Mouse (Mus musculus) lung, adult 18-20 months (tissue): Measurements from ENCODE around the gene Vac14.

ENCODE experiments used
- DNase-seq, 2 experiments: peaks; one replicate each; pipeline ENCODE4 v3.0.0; 2022; ENCODE audit warnings: mixed read lengths in 2 of 2

The Vac14 gene

DNA sequence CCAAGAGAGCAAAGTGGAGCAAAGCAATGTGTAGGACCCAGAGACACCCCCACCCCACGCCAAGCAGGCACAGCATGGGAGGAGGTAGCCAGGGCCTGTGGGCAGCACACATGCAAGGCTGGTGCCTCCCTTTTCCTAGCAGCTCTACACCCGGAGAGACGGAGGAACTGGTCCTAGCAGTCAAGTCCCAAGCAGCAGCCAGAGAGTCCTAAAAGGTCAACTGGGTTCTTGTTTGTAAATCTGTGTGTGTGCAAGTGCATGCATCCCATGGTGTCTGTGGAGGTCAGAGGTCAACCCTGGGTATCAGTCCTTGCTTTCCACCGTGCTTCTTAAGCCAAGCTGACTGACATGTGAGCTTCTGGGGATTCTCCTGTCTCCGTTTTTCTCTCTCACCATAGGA, 75.8 kb downstream of the Vac14 start:
- no peak for DNase-seq

DNA sequence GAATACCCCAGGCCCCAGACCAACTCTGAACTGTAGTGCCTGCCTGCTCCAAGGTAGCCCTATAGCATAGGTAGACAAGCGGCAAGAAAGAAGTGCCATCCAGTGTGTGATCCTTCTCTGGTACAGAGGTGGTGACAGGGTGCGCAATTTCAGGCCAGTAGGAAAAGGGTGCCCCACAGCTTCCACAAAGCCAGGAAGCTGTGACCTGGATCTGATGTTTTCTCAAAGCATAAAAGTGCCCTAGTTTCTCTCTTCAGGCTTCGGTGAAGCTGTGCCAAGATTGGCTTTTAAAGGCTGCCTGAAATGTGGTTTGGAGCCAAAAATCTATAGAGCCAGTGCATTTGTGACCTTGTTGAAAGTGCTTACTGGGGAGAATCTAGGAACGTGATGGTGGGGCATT, 76.4 kb downstream of the Vac14 start:
- DNase-seq, result no peak

DNA sequence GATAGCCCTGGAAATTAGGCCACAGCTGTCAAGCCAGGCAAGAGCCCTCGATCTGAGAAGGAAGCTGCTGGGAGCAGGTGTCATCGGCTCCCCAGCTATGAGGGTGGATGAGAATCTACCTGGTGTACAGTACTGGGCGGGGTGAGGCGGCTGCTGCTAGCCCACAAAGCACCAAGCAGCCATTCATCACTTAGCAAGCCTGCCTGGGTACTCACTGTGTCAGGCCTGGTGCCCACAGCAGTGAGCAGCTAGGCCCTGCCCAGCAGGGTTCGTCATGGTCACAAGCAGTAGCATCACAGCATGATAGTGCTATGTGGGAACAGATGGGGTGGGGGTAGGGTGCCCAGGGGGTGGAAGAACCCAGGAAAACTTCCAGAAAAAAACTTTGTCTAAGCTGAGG, 77.0 kb downstream of the Vac14 start:
- no peak for DNase-seq

DNA sequence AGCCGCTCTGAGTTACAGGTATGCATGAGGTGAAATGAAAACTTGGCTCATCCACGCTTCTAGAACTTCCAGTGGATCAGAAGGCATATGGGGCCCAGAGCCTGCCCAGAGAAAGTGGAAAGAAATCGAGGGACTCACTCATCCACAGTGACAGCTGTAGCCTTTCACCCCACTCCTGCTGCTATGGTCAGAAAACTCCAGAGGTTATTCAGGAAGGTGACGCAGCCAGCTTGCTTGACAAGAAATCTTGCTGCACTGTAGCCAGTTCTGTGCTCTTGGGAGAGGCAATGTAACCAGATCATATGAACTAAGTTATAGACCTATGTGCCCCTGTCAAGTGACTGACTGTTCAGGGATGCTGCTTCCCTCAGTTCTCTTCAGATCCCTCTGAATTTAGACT, 77.7 kb downstream of the Vac14 start:
- no peak for DNase-seq

DNA sequence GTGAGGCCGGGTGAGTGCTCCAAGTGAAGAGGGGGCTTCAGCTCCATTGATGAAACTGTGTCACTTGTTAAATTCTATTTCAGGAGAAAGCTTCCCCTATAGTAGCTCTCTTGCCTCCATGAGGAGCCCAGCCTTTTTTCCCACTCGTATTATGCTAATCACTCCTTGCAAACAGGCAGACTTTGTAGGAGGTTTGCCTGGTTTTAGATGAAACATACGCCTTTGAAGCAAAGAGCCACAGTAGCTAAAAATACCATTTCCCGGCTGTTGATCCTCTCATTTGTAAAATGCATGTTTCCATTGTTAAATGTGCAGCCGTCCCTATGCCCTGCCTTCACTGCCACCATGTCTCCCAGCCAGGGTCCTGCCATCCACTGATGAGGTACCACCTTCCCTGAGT, 79.2 kb downstream of the Vac14 start:
- no peak for DNase-seq

DNA sequence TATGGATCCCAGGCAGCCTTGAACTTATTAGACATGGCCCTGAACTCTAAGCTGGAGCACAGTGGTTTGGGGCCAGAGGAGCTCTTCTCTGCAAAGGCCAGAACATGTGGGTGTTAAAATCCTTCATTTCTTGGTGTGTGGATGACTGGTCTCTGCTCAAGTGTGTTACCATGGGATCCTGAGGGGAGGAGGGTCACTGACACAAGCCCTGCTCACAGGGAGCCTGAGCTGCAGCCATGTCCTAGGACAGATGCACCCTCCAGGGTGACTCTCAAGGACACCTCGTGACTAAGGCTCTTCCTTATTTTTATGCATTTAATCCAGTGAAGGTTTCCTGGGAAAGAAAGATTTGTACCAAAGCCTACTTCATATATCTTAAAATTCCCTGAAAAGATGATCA, 79.7 kb downstream of the Vac14 start:
- no peak for DNase-seq

DNA sequence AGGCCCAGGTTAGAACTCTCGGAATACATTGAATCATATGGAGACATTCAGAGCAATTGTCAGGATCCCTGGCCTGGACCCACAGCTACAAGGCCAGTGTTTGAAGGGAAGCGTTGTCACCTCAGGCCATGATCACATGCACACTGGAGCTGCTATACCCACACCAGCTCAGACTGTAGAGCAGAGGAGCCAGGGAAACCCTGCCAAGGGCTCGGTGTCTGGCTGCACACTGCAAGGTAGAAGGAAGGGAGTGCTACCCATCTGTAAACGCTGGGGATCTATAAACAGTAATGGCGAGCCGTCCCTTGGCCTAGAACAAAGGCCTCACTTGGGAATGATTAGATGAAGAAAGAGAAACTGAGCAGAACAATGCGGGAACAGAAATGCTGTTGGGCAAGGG, 81.1 kb downstream of the Vac14 start:
- no peak for DNase-seq

DNA sequence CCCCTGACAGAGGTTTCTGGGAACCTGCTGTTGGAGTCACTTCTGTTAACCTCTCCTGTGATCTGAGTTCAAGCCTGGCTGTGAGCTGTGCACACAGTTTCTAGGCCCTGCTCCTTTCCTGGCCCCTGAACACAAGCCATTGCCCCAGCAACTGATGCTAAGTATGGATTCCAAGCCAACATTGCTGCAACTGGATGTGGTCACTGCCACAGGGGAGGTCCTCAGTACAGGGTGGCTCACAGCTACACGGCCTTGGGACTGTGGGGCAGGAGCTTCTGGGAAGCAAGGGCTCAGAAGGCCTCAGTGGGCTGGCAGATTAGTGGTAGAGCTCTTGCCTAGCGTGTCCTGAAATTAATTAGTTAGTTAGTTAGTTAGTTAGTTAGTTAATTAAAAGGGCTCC, 82.2 kb downstream of the Vac14 start:
- DNase-seq, result no peak

DNA sequence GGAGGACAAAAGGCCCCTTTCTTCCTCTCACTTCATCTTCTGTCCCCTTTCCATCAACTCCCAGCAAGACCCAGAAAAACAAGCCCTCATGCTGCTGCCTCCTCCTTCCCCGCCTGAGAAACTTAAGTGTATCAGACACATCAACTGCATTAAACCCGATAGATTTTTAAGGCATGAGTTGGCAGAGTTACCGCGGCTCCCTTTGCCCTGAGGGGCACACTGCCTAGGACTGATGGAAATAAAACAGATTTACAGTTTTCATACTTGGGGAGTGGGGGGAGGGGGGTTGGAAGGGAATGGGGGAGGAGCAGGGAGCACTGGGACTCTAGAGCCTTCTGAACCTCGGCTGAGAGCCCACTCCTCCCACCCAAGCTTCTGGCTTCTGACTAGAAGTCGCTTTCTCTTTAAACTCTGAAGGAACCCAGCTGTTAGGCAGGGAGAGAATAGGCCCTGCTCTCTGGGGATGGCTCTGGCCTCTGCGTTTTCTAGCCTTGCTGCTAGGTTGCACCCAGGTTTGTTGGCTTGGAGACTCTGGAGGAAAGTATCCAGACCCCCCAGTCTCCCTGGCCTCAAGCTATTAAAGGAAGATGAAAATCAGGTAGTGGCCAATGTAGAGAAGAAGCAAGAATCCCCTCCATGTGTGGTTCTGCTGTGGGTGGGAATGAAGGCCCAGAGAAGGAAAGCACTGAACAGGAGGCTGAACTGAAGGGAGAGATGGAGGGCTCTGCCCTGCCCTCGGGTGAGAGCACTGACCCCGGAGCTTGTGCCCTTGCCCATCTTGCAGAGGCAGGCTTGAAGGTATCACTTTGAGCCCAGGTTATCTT, 84.5 kb downstream of the Vac14 start:
- no peak for DNase-seq

DNA sequence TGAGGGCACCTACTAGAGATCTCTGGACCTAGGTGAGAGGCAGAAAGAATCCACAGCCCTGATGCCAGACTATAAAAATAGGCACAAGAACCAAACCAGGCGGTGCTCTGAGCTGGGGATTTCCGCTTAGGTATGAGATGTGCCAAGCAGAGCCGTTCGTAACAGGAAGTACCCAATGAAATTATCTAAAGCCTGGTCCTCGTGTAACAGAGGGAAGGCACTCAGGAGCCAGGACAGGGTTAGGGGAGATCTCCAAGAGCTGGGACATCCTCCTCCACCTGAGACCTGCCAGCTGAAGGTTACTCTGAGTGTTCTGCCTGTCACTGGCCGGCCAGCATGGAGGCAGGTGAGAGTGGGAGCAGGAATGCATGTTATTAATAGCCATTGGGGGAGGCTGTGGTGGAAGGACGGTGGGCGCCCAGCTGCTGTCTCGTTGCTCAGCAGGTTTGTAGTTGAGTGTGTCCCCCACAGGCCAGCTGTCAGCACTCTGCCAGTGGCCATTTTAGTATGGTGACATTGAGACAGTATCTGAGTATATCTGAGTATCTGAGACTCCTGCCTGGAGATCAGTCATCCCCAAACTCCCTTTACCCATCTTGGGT, 85.2 kb downstream of the Vac14 start:
- no peak for DNase-seq

DNA sequence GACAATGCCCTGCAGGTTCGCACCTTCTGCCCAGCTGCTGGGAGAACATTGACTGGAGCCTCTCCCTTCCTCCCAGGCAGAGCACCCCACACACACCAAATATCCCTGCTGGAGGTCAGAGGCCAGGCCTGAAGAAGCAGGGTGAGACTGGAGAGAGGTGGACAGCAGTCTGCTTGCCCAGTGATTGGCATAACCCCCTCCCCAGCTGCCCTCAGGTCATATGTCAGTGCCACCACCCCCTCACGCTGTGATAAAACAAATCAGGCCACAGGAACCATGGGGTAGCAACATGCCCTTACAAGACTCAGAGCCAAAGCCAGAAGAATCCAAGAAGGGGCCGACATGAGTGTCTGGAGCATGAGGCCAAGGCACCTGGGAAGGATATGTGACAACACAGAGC, 85.7 kb downstream of the Vac14 start:
- no peak for DNase-seq

DNA sequence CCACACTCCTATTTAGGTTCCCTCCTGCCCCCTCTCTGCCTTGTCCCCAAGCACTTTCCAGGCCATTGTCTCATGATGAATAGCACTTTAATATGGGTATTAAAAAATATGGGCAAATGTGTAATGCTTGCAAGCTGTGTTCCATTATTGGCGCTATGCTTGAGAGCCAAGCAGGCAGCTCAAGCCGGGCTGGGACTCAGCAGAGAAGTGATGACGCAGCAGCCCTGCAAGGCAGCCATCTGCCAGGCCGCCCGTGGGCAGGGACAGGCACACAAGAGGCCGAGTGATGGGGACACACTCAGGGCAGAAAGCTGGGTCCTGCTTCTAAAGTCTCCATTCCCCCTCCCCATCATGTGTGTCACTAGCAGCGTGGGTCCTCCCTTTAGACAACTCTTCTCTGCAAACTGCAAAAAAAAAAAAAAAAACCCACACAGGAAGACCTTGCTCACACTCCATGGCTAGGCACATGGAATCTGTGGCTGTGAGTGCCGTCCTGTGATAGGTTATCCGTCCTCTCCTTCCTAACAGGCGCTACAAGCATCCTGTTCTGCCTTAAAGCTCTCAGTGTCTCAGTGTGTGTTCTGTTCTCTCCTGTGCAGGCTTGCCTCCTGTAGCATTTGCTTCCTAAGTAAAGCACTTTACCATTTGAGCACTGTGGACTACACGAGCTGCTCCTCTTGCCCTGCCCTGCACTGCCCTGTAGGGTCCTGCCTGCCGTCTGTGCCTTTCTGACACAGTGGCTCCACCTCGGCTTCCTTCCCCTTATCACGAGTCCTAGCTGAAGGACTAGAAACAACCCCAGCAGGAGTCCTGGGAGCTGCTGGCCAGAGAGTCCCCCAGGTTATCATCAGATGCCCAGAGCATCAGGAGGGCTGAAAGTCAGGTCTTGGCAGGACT, 87.3 kb downstream of the Vac14 start:
- no peak for DNase-seq

DNA sequence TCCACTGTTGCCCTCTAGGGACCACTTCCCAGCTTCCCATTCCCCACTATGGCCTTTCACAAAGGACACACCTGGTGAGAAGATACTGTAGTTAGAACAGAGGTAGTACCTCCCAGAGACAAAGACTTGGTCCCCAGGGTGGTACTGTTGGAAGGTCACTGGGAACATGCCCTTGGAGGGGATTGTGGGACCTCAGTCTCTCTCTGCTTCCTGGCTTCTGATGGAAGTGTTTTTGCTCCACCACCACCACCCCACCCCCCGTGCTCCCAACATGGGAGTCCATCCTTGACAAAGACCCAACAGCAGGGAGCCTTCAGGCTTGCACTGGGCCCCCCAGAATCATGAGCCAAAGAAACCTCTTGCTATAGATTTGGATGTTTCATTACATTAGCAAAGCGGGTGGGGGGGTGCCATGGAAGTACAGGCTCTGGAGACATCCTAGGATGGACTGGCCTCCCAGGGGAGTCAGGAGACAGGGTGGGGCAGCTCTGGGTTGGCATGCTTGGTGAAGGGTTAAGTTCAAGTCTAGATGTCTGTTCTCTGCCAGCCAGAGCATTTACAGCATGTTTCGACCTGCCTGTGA, 88.0 kb downstream of the Vac14 start:
- DNase-seq, result no peak

DNA sequence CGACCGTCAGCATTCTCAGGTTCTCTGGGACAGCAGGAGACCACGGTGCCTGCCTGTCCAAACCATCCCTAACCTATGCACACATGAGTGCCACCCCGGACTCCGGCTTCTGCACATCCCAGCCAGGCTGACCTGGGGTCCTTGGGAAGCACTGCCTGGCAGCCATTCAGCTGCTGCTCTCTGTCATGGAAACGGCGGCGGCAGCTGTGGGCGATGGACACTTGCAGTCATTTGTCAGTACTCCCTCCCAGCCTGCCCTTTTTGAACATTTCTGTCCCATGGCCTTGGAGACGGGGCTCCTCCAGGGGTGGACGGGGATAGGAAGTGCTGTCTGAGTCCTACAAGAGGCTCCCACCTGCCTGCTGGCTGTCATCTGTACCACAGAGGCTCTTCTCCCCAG, 90.0 kb downstream of the Vac14 start:
- no peak for DNase-seq

DNA sequence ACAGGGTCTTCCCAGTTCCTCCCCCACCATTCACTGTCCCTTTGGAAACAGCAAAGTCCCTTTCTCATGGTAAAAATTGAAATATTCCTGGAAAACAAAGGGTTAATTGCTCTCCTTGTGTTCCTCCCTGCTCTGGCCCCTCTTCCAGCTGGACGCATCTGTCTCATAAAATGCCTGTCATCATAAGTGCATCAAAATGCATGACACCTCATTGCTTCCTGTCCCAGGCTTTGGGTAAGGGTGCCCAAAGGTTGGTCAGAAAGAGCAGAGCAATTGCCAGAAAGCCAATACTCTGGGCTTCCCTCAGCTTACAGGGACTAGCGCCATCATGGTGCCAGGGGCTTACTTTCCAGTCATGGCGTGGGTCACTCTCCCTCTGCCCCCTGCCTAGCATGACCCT, 92.2 kb downstream of the Vac14 start:
- DNase-seq, result no peak

DNA sequence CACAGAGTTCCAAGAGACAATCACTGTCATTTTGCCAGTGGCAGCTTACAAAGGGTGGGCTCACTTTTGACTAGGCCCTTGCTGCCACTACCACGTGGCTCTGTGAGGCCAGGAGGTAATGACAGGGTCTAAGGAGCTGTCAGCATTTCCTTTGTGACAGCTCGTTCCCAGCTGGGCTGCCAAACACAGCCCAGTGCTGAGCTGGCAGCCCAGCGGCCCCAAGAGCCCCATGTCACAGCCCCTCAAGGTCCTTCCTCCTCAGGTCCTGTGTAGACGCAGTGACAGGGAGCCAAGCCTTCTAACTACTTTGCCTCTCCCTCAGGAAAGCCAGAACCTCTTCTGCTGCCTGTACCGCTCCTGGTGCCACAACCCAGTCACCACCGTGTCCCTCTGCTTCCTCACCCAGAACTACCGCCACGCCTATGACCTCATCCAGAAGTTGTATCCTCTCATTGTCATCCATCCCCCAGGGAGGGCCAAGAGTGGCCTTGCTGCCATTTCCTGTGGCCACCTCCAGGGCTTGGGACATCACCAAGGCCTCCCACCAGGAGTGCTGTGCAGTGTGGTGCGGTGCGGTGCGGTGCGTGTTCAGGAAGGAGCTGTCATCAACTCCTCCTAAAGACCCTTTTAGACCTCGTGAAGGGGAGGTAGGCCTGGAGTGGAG, 93.0 kb downstream of the Vac14 start:
- DNase-seq, result peak; percentile 48 to 73

DNA sequence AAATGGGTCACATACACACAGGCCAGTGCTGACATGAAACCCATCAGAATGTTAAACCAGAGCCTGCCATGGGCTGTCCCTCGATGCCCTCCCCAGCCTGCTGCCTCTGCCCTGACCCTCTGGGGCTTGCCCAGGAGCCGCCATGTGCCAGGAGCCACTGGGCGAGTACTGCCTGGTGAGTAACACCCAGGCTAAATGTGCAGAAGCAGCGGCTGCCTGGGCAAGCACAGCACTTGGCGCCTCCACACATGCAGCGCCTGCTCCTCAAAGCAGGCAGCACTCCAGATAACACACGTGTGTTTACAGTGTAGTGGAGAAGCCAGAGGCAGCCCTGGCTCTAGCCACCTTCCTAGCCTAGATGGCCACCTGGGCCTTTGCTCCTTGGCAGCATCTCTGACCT, 94.7 kb downstream of the Vac14 start:
- DNase-seq, result no peak

DNA sequence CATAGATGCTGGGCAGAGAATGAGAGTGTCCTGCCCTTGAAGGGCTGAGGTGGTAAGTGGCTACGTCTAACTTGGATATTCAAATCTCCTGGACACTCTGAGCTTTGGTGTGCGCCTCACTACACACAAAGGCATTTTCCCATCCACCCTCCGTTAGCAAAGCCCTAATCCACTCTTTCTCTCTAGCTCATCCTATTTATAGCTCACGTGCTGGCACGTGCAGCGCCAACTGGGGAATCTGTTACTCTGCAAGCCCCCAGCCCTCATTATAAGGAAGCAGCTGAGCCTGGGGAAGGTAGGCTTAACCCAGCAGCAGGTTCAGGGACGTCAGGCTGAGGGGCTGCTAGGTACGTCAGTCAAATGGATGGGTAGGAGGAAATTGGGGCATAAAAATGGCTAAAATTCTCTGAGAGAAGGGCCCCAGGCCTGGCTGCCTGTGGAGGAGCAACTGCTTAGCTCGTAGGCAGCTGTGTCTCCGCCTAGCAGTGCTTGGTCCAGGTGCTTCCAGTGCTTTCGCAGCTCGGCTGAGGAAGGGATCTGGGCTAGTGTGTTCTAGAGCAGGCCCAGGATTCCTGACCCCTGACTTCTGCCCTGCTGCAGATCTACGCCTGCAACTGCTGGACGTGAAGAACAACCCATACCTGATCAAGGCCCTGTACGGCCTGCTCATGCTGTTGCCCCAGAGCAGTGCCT, 96.6 kb downstream of the Vac14 start:
- DNase-seq, result no peak

DNA sequence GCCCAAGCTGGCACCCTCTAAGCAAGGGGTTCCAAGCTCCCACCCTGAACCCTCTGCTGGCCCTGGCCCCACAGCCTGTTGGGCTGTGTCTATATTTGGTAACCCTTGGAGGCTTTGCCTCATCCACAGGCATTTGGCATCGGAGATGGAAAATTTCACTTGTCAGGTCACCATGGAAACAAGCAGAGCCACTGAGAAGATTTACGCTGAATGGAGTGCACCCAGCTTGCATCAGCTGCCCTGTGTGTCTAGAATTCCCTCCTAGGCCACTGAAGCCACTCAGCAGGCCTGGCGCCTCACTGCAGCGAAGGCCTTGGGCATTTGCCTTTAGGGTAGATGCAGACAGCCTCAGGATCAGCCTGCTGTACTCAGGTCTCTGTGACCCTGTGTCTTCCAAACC, 97.7 kb downstream of the Vac14 start:
- DNase-seq, result peak; percentile 46 to 66

DNA sequence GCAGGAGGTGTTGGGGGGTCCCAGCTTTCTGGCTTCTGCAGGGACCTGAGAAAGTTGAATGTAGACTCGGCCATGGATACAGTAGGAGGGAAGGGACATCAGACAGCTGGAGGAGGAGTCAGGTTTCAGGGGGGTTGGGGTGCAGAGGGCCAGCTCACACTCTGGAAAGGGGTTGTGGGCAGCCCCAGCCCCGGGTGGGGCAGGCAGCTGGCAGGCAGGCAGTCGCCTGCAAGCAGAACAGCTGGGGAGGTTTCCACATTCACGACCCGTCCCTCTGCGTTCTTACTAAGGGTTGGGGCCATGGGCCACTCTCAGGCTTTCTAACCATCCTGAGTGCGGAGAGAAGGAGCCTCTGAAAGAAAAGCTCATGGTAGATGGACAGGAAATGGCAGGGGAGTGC, 98.7 kb downstream of the Vac14 start:
- no peak for DNase-seq

DNA sequence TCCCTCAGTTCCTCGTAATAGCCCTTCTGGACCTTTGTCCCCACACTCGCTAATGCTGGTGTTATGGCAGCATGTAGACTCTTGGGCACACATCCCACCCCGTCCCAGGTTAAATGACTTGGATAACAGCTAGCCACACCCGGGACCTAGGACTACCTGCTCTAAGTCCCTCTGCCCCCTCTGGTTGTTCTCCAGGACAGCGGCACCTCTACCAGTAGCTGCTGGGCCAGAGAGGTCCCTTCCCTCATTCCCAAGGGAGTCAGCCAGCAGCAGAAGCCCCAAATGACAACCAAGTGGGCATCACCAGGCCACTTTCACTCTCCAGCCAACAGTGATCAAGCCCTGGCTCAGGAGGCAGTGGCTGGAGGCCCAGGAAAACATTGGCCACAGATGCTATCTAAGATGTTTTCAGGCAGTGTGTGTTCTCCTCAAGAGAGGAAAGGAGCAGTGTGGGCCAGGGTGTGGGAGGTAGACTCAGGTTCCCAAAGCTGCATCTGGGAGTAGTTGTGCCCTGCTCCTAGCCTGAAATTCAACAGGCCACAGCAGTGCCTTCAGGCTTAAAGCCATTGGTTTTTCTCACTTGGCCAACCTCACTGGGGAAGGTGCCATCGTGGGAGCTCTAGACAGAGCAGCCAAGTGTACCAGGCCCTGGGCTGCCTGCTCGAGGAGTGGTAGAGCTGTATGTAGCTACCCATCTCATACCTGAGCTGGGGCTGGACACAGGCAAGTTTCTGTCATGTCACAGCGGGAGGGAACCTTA, 100.0 kb downstream of the Vac14 start:
- no peak for DNase-seq
